Mouse (Mus musculus) myocyte (in vitro differentiated cells): Measurements from ENCODE around the gene Pilrb2. TPM values are rescaled to one million over a fixed set of nuclear protein-coding genes. Genes with fewer than 3 reads are reported as not detected.

Experiments
- H3K27me3 ChIP-seq: one replicate; pipeline ENCODE4 v1.6.1; 2011; ENCODE audit not compliant: control insufficient read depth, insufficient read depth, insufficient read length
- H3K36me3 ChIP-seq: one replicate; pipeline ENCODE4 v1.6.1; 2011; ENCODE audit not compliant: control insufficient read depth, insufficient read depth
- H3K4me2 ChIP-seq: one replicate; pipeline ENCODE4 v1.6.1; 2011; ENCODE audit warnings: low read depth, control low read depth
- H3K4me3 ChIP-seq: one replicate; pipeline ENCODE4 v1.5.1; 2011; ENCODE audit warnings: mild to moderate bottlenecking, control low read depth, moderate library complexity
- H3K79me2 ChIP-seq: one replicate; pipeline ENCODE4 v1.6.1; 2011; ENCODE audit not compliant: control insufficient read depth, insufficient read depth
- H3ac ChIP-seq: one replicate; pipeline ENCODE4 v1.6.1; 2011; ENCODE audit not compliant: control insufficient read depth, insufficient read length
- CEBPB ChIP-seq: IDR thresholded peaks from 2 replicates; pipeline ENCODE4 v1.6.1; 2011; ENCODE audit warnings: mild to moderate bottlenecking, moderate library complexity; ENCODE audit not compliant: poor library complexity, insufficient read depth, severe bottlenecking
- E2F4 ChIP-seq: IDR thresholded peaks from one replicate; pipeline ENCODE4 v1.6.1; 2011; ENCODE audit warnings: mild to moderate bottlenecking, control low read depth, moderate library complexity; ENCODE audit not compliant: insufficient read depth
- MAX ChIP-seq: IDR thresholded peaks from one replicate; pipeline ENCODE4 v1.6.1; 2011; ENCODE audit warnings: low read depth, mild to moderate bottlenecking, control low read depth
- MYOD1 ChIP-seq, 3 experiments: IDR thresholded peaks; one replicate each; pipeline ENCODE4 v1.6.1; 2011; ENCODE audit warnings: control low read depth in 2 of 3, low read depth in 2 of 3, mild to moderate bottlenecking in 2 of 3, moderate library complexity in 1 of 3; ENCODE audit not compliant: insufficient read length in 2 of 3, control insufficient read depth in 1 of 3
- MYOG ChIP-seq, 3 experiments: IDR thresholded peaks; one replicate each; pipeline ENCODE4 v1.6.1; 2011; ENCODE audit warnings: control low read depth in 2 of 3, low read depth in 2 of 3, mild to moderate bottlenecking in 2 of 3; ENCODE audit not compliant: insufficient read length in 2 of 3, control insufficient read depth in 1 of 3, insufficient read depth in 1 of 3
- POLR2A ChIP-seq: IDR thresholded peaks from one replicate; pipeline ENCODE4 v1.6.1; 2011; ENCODE audit warnings: low read depth, mild to moderate bottlenecking, control low read depth, moderate library complexity; ENCODE audit not compliant: insufficient read length
- POLR2AphosphoS2 ChIP-seq: IDR thresholded peaks from one replicate; pipeline ENCODE4 v1.6.1; 2011; ENCODE audit warnings: low read depth, control low read depth; ENCODE audit not compliant: insufficient read length
- REST ChIP-seq: IDR thresholded peaks from one replicate; pipeline ENCODE4 v1.6.1; 2011; ENCODE audit warnings: mild to moderate bottlenecking, control low read depth, moderate library complexity; ENCODE audit not compliant: insufficient read depth, insufficient read length
- SRF ChIP-seq: IDR thresholded peaks from one replicate; pipeline ENCODE4 v1.6.1; 2011; ENCODE audit warnings: low read depth; ENCODE audit not compliant: control insufficient read depth, insufficient read length
- TCF12 ChIP-seq: IDR thresholded peaks from one replicate; pipeline ENCODE4 v1.6.1; 2011; ENCODE audit warnings: mild to moderate bottlenecking, control low read depth; ENCODE audit not compliant: poor library complexity, insufficient read depth, severe bottlenecking
- TCF3 ChIP-seq: IDR thresholded peaks from one replicate; pipeline ENCODE4 v1.6.1; 2011; ENCODE audit warnings: low read depth, control low read depth; ENCODE audit not compliant: insufficient read length
- USF1 ChIP-seq: IDR thresholded peaks from one replicate; pipeline ENCODE4 v1.6.1; 2011; ENCODE audit warnings: low read depth, mild to moderate bottlenecking, control low read depth, moderate library complexity
- polyA plus RNA-seq: library from polyadenylated mRNA; unstranded; fragments of >200 nt; fragmentation: generic; extraction: Trizol; gene quantifications from one replicate; pipeline ENCODE4 v1.2.1, GENCODE M21; 2012; ENCODE audit warnings: missing spikeins

Gene Pilrb2
- polyA plus RNA-seq, 1 experiment = not detected

- no peak for TF ChIP-seq POLR2AphosphoS2
- no peak for TF ChIP-seq USF1
- no peak for TF ChIP-seq POLR2A
- TF ChIP-seq TCF3 = no peak
- TF ChIP-seq MYOG (IDR thresholded peaks at IDR 0.05; ENCODE audit: control insufficient read depth in 1 of 3, insufficient read depth in 1 of 3, insufficient read length in 2 of 3, low read depth in 2 of 3) = no peak
- TF ChIP-seq MAX = no peak
- Histone ChIP-seq H3K36me3 (no peaks in the 10 kb centered on the region), H3ac (no peak overlapping the region), H3K4me2 (no peak overlapping the region), H3K79me2 (no peaks in the 10 kb centered on the region), H3K27me3 (no peaks in the 10 kb centered on the region), H3K4me3 (no peak overlapping the region)
Measured at GRCm38 (mm10) chr5:137830238-137830637, 41.4 kb downstream of the Pilrb2 start.

GRCm38 (mm10) chr5:137828694-137829093 lies 42.9 kb downstream of the Pilrb2 start:
- Histone ChIP-seq H3K4me3 (no peak overlapping the region), H3K79me2 (no peaks in the 10 kb centered on the region), H3K27me3 (peaks cover 3% of the 10 kb centered on the region), H3ac (no peak overlapping the region), H3K4me2 (no peak overlapping the region), H3K36me3 (no peaks in the 10 kb centered on the region)
- no peak for TF ChIP-seq POLR2AphosphoS2
- TF ChIP-seq MYOG (IDR thresholded peaks at IDR 0.05; ENCODE audit: control insufficient read depth in 1 of 3, insufficient read depth in 1 of 3, insufficient read length in 2 of 3, low read depth in 2 of 3) = no peak
- no peak for TF ChIP-seq USF1
- TF ChIP-seq MYOD1 (IDR thresholded peaks at IDR 0.05; ENCODE audit: control insufficient read depth in 1 of 3, insufficient read length in 2 of 3, low read depth in 2 of 3) = no peak
- no peak for TF ChIP-seq SRF
- no peak for TF ChIP-seq TCF3
- no peak for TF ChIP-seq E2F4
- no peak for TF ChIP-seq POLR2A
- no peak for TF ChIP-seq MAX
- TF ChIP-seq CEBPB = no peak
- TF ChIP-seq TCF12 = no peak
- no peak for TF ChIP-seq REST

GRCm38 (mm10) chr5:137826421-137826820 lies 45.2 kb downstream of the Pilrb2 start:
- Histone ChIP-seq H3K79me2 (no peaks in the 10 kb centered on the region), H3ac (no peak overlapping the region), H3K36me3 (no peaks in the 10 kb centered on the region), H3K4me3 (no peak overlapping the region), H3K27me3 (peaks cover 11% of the 10 kb centered on the region), H3K4me2 (no peak overlapping the region)
- TF ChIP-seq MYOD1 (IDR thresholded peaks at IDR 0.05; ENCODE audit: control insufficient read depth in 1 of 3, insufficient read length in 2 of 3, low read depth in 2 of 3) = no peak
- TF ChIP-seq POLR2AphosphoS2 = no peak

GRCm38 (mm10) chr5:137825971-137826370 lies 45.6 kb downstream of the Pilrb2 start:
- no peak overlapping the region for H3K4me3 ChIP-seq
- H3K79me2 ChIP-seq = no peaks in the 10 kb centered on the region
- no peak overlapping the region for H3ac ChIP-seq
- TF ChIP-seq SRF (no peak), REST (no peak), MAX (no peak), POLR2AphosphoS2 (no peak), POLR2A (no peak), TCF12 (no peak), E2F4 (no peak), TCF3 (no peak), USF1 (no peak), CEBPB (no peak), MYOD1 (IDR thresholded peaks at IDR 0.05; ENCODE audit: control insufficient read depth in 1 of 3, insufficient read length in 2 of 3, low read depth in 2 of 3) (no peak), MYOG (IDR thresholded peaks at IDR 0.05; ENCODE audit: control insufficient read depth in 1 of 3, insufficient read depth in 1 of 3, insufficient read length in 2 of 3, low read depth in 2 of 3) (no peak)
- no peak overlapping the region for H3K4me2 ChIP-seq
- H3K27me3 ChIP-seq = peaks cover 11% of the 10 kb centered on the region
- no peaks in the 10 kb centered on the region for H3K36me3 ChIP-seq

- Histone ChIP-seq H3ac (no peak overlapping the region), H3K4me3 (no peak overlapping the region), H3K4me2 (no peak overlapping the region), H3K27me3 (peaks cover 11% of the 10 kb centered on the region), H3K79me2 (no peaks in the 10 kb centered on the region), H3K36me3 (no peaks in the 10 kb centered on the region)
- TF ChIP-seq MAX (no peak), CEBPB (no peak), MYOG (IDR thresholded peaks at IDR 0.05; ENCODE audit: control insufficient read depth in 1 of 3, insufficient read depth in 1 of 3, insufficient read length in 2 of 3, low read depth in 2 of 3) (no peak), TCF3 (no peak), MYOD1 (IDR thresholded peaks at IDR 0.05; ENCODE audit: control insufficient read depth in 1 of 3, insufficient read length in 2 of 3, low read depth in 2 of 3) (no peak), TCF12 (no peak), SRF (no peak), REST (no peak), POLR2AphosphoS2 (no peak), E2F4 (no peak), POLR2A (no peak), USF1 (no peak)
Measured at GRCm38 (mm10) chr5:137825030-137825429, 46.6 kb downstream of the Pilrb2 start.
